9 mouse cellular contexts compared by ENCODE assay signal in the genomic region with DNA sequence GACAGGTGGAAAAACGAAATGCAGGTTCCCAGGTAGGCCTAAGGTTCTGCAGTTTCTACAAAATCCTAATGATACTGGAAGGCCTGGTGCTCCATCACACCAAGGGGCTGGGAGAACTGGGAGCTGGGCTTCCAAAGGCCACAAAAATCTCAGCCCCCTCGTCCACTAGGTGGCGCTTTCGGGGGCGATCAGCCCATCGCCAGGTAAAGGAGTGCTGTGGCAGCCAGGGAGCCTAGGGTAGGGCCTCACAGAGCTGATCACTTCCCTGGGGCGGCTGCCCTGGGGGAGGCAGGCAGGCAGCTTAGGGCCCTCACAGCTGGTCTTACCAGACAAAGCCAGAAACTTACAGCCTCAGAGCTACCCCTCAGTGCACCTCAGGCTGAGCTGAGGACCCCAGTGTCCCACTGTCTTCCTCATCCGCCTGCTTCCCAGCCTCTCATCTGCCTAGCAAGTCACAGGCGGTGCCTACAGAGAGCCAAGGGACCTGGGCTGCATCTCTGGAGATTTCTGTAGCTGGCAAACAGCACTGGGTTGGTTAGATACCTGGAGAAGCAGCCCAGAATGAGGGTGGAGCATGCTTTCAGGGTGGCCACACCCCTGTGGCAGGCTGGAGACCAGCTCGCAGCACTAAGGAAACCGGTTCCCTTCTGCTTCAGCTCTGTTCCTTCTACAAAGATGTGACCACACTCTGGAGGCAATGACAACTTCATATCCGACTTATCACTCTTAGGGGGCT. TPM values are rescaled to one million over a fixed set of nuclear protein-coding genes. Genes with fewer than 3 reads are reported as not detected.
A peak's percentile ranks its signal among the peaks of the same experiment; 100 is the strongest.
DNase-seq lines count a peak whose midpoint lies in the region; ATAC-seq and TF ChIP-seq lines count a peak whose summit lies in the region.
"Had no signal": no experiment of that assay in that cellular context is flagged by ENCODE, and none has a peak within 500 bp of the region (broad histone marks: within the 10 kb centered on the region; RNA-seq: fewer than 3 reads in every experiment).

No protein-coding gene starts in this region.

- TF ChIP-seq POLR2A in spleen, adult 2 months (IDR thresholded peaks at IDR 0.05; ENCODE audit: low read depth, low read length): no peak

- no peaks in the 10 kb centered on the region for H3K36me3 ChIP-seq in spleen, adult 2 months (ENCODE audit: control insufficient read depth, insufficient read depth, low read length)
- H3K36me3 ChIP-seq in neural tube, embryonic 11.5 days (ENCODE audit: control insufficient read depth, insufficient read depth, low read length): no peaks in the 10 kb centered on the region

- no peak for ATAC-seq in neural tube, embryonic 11.5 days (ENCODE audit: insufficient read depth, low FRiP score, low TSS enrichment)

- H3K4me3 ChIP-seq in spleen, adult 2 months (ENCODE audit: extremely low read depth, insufficient read depth, insufficient read length): no peak overlapping the region
- no peak overlapping the region for H3K4me3 ChIP-seq in neural tube, embryonic 11.5 days (ENCODE audit: low read depth, low read length)
- H3K4me3 ChIP-seq: erythroblast, embryonic 14.5 days had no signal

- DNase-seq in gastrocnemius, postnatal 36 days: peak; percentile 25 to 28
- DNase-seq in gastrocnemius, adult 8-10 months (ENCODE audit: low spot score in 2 of 2): no peak
- peak in 1 of 2 experiments; percentile 7 for DNase-seq in spleen, adult 2 months (ENCODE audit: low read depth in 1 of 2, low spot score in 2 of 2)
- no peak for DNase-seq in spleen, postnatal 36 days (ENCODE audit: low spot score in 2 of 2)
- DNase-seq in embryo, embryonic 10 days (ENCODE audit: low spot score): peak; percentile 68
- DNase-seq in kidney, postnatal 10 days: peak; percentile 69
- DNase-seq in neural tube, embryonic 11.5 days (ENCODE audit: low spot score): peak; percentile 68
- DNase-seq in layer of hippocampus, adult 18-20 months (ENCODE audit: low spot score in 2 of 2): no peak

- no peaks in the 10 kb centered on the region for H3K4me1 ChIP-seq in spleen, adult 2 months (ENCODE audit: control insufficient read depth, insufficient read depth, insufficient read length)
- 0 out of 2 replicates have a peak, but pooled peaks cover 3% of the 10 kb centered on the region for H3K4me1 ChIP-seq in neural tube, embryonic 11.5 days (ENCODE audit: control insufficient read depth, insufficient read depth, low read length)

- peak; percentile 23; the same call in 1 of the 2 replicates for TF ChIP-seq CTCF in spleen, adult 2 months (IDR thresholded peaks at IDR 0.05; ENCODE audit: extremely low read depth, insufficient read depth, insufficient read length, insufficient replicate concordance)

- H3K4me2 ChIP-seq in neural tube, embryonic 11.5 days (ENCODE audit: low read depth): no peak overlapping the region

- 31% methylated on average over 12 of the region's 12 CpGs for WGBS in spleen, adult 2 months
- WGBS in neural tube, embryonic 11.5 days: 26% methylated on average over 12 of the region's 12 CpGs

- H3K9me3 ChIP-seq in neural tube, embryonic 11.5 days (ENCODE audit: control insufficient read depth, low read length): no peaks in the 10 kb centered on the region

- no peak overlapping the region for H3K27ac ChIP-seq in spleen, adult 2 months (ENCODE audit: insufficient read depth, low read length)
- no peak overlapping the region for H3K27ac ChIP-seq in neural tube, embryonic 11.5 days (ENCODE audit: low read depth, low read length)

- H3K27me3 ChIP-seq in spleen, adult 2 months (ENCODE audit: control insufficient read depth, insufficient read depth, low read length): no peaks in the 10 kb centered on the region
- no peaks in the 10 kb centered on the region for H3K27me3 ChIP-seq in neural tube, embryonic 11.5 days (ENCODE audit: control insufficient read depth, insufficient read depth, low read length)

- intact Hi-C loops in gastrocnemius, postnatal 36 days (cut with DNase I): no loop called here

- no peak overlapping the region for H3K9ac ChIP-seq in neural tube, embryonic 11.5 days (ENCODE audit: low read length)

RNA-seq across cellular contexts. Expression of a gene that starts 20.5 kb away (rescaled TPM):
- total RNA-seq in gastrocnemius, postnatal 36 days (2021): under 1 TPM; 0.10 TPM
- under 1 TPM; 0.05 to 0.17 (median 0.15) TPM for total RNA-seq in gastrocnemius, adult 8-10 months (2022)
- polyA plus RNA-seq in spleen, adult 2 months (2012; rRNA removed): 1.4 and 1.9 TPM in 2 replicates
- 0.62 and 1.0 TPM in 2 replicates for polyA plus RNA-seq in neural tube, embryonic 11.5 days (2014; fragmentation: Nextera tagmentation; extraction: Ambion mirVana)
- 1 to 10 TPM in 1 of 2 experiments, under 1 TPM in 1; 0.96 to 1.5 TPM for total RNA-seq in layer of hippocampus, adult 18-20 months (2021)
- polyA plus RNA-seq: erythroblast, embryonic 14.5 days had no signal

Comparison
In these comparisons a context has a peak if more than half of its experiments do, and no peak if none do; other contexts are left out.
1. DNase-seq: peak in gastrocnemius, postnatal 36 days (2 of 2), embryo, embryonic 10 days (single experiment), kidney, postnatal 10 days (single experiment) and neural tube, embryonic 11.5 days (single experiment); none in gastrocnemius, adult 8-10 months (0 of 2), spleen, postnatal 36 days (0 of 2) and layer of hippocampus, adult 18-20 months (0 of 2).